ENCODE assay signal across 20 mouse cellular contexts in the genomic region with DNA sequence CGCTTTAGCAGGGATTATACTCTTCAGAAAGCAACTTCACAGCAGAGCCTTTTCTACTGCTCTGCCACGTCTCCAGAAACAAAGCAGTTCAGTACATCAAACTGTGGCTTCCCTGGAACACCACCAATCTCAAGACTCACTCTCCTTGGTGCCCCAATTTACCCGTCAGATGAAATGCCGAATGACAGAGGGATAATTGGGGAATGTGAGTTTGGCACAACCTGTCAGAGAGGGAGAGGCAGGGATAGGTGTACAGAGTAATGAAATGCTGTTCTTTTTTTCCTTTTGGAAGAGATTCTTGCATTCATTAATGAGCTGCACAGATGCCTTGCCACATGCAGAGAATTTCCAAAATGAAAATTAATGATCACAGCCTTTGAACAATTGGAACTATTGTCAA.
DNase-seq lines count a peak whose midpoint lies in the region; ATAC-seq and TF ChIP-seq lines count a peak whose summit lies in the region.
"Had no signal": no experiment of that assay in that cellular context is flagged by ENCODE, and none has a peak within 500 bp of the region (broad histone marks: within the 10 kb centered on the region; RNA-seq: fewer than 3 reads in every experiment).

No protein-coding gene starts in this region.

- peak overlapping the region; percentile 52; the same call in 1 of the 2 replicates for H3K27ac ChIP-seq in layer of hippocampus, adult 2 months
- H3K27ac ChIP-seq: embryonic facial prominence, embryonic 12.5 days; heart, adult 2 months; hindbrain, embryonic 15.5 days; kidney, postnatal 0 days had no signal

- ATAC-seq in frontal cortex, adult (ENCODE audit: low TSS enrichment), result 0 out of 2 replicates have a peak, but pooled peaks have one; percentile 31
- ATAC-seq: intestine, embryonic 16.5 days; lung, postnatal 0 days had no signal

- no peak overlapping the region for H3K4me3 ChIP-seq in layer of hippocampus, adult 2 months
- H3K4me3 ChIP-seq: embryonic facial prominence, embryonic 12.5 days; erythroblast, embryonic 14.5 days; heart, adult 2 months; hindbrain, embryonic 15.5 days had no signal

- TF ChIP-seq CTCF in layer of hippocampus, adult 2 months (conservative IDR thresholded peaks at IDR 0.05), result no peak

- DNase-seq in frontal cortex, postnatal 25 days (ENCODE audit: low spot score in 2 of 2), result no peak
- DNase-seq in retina, postnatal 1 day, result peak; percentile 6
- no peak for DNase-seq in retina, embryonic 14.5 days (ENCODE audit: low spot score)
- DNase-seq in layer of hippocampus, adult 2 months (ENCODE audit: low spot score in 2 of 2), result peak; percentile 27 to 31
- DNase-seq in kidney, adult 9 months, result no peak
- no peak for DNase-seq in kidney, postnatal 4 days
- DNase-seq: adrenal gland, postnatal 36 days; cerebellum, adult 9-11 months; gastrocnemius, postnatal 25 days; heart, adult 2 months; heart, postnatal 36 days; liver; thymus, postnatal 36 days had no signal

Comparison
In these comparisons a context has a peak if more than half of its experiments do, and no peak if none do; other contexts are left out.
1. DNase-seq: peak in retina, postnatal 1 day (single experiment) and layer of hippocampus, adult 2 months (2 of 2); none in frontal cortex, postnatal 25 days (0 of 2), retina, embryonic 14.5 days (single experiment), kidney, adult 9 months (single experiment) and kidney, postnatal 4 days (0 of 2).